9 mouse cellular contexts compared by ENCODE assay signal in the genomic region with DNA sequence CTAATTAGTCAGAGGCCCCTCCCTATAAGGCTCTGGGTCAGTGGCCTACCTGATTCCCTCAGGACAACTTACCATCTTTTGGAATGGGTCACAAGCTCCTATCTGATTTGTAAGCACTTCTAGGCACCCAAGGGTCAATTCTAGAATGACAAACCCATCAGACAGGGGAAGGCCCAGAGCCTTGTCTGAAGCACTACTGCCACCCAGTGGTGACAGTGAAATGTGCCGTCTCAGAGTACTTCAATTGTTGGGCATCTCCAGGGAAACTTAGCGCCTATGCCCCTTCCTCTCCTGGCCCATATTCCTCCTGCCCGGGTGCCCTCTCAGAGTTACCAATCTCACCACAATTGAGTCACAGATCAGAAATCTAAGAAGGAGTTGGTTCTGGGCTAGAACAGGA. TPM values are rescaled to one million over a fixed set of nuclear protein-coding genes. Genes with fewer than 3 reads are reported as not detected.
DNase-seq lines count a peak whose midpoint lies in the region; ATAC-seq and TF ChIP-seq lines count a peak whose summit lies in the region.
"Had no signal": no experiment of that assay in that cellular context is flagged by ENCODE, and none has a peak within 500 bp of the region (broad histone marks: within the 10 kb centered on the region; RNA-seq: fewer than 3 reads in every experiment).

No protein-coding gene starts in this region.

- no peak overlapping the region for H3K4me2 ChIP-seq in embryonic facial prominence, embryonic 15.5 days (replicated peaks)
- no peak overlapping the region for H3K4me2 ChIP-seq in lung, postnatal 0 days (replicated peaks; ENCODE audit: low read depth, low read length)

- H3K27me3 ChIP-seq in embryonic facial prominence, embryonic 15.5 days, result no peaks in the 10 kb centered on the region
- no peaks in the 10 kb centered on the region for H3K27me3 ChIP-seq in lung, postnatal 0 days (replicated peaks; ENCODE audit: insufficient read depth, low read length)

- H3K27ac ChIP-seq in bone marrow, adult 2 months (ENCODE audit: control insufficient read depth, insufficient read depth, low read depth, low read length, poor library complexity), result no peak overlapping the region
- no peak overlapping the region for H3K27ac ChIP-seq in embryonic facial prominence, embryonic 15.5 days (replicated peaks)
- H3K27ac ChIP-seq in layer of hippocampus, adult 2 months, result no peak overlapping the region
- no peak overlapping the region for H3K27ac ChIP-seq in lung, postnatal 0 days (ENCODE audit: low read length)

- 0 out of 2 replicates have a peak, but pooled peaks have one; percentile 52 for ATAC-seq in embryonic facial prominence, embryonic 15.5 days (ENCODE audit: insufficient number of reproducible peaks, low FRiP score, low TSS enrichment, low read depth)
- peak; percentile 55 to 56; a peak in 3 of 4 replicates for ATAC-seq in hematopoietic stem cell, adult 5-6 weeks (replicated peaks in 1 of 2; ENCODE audit: insufficient read depth in 1 of 2, low FRiP score in 2 of 2, low TSS enrichment in 1 of 2, low read depth in 1 of 2, poor library complexity in 2 of 2, severe bottlenecking in 2 of 2)
- peak; percentile 37 for ATAC-seq in lung, postnatal 0 days

- 14% methylated on average over 3 of the region's 3 CpGs for WGBS in bone marrow, adult 2 months
- WGBS in embryonic facial prominence, embryonic 15.5 days, result 23% methylated on average over 3 of the region's 3 CpGs
- WGBS in lung, postnatal 0 days, result 23% methylated on average over 3 of the region's 3 CpGs

- no peak for TF ChIP-seq POLR2A in bone marrow, adult 2 months (IDR thresholded peaks at IDR 0.05; ENCODE audit: borderline replicate concordance, control insufficient read depth, low read depth, low read length)

- H3K36me3 ChIP-seq in embryonic facial prominence, embryonic 15.5 days, result peaks cover 73% of the 10 kb centered on the region
- H3K36me3 ChIP-seq in lung, postnatal 0 days (ENCODE audit: insufficient read depth, low read length), result peaks cover 36% of the 10 kb centered on the region; the same call in 1 of the 2 replicates

- peak; percentile 74 for DNase-seq in ES-CJ7 (ENCODE audit: low read depth, low spot score)
- peak; percentile 77 to 88 for DNase-seq in layer of hippocampus, adult 2 months (ENCODE audit: low spot score in 2 of 2)
- peak; percentile 74 for DNase-seq in lung, postnatal 0 days (ENCODE audit: low spot score)
- peak; percentile 77 for DNase-seq in ovary, postnatal 14 days (ENCODE audit: low spot score)
- peak; percentile 52 to 62 for DNase-seq in thymus, postnatal 36 days

- H3K4me1 ChIP-seq in bone marrow, adult 2 months (ENCODE audit: control insufficient read depth, insufficient read depth, low read length), result peaks cover 1% of the 10 kb centered on the region; the same call in 1 of the 2 replicates
- peaks cover 12% of the 10 kb centered on the region for H3K4me1 ChIP-seq in embryonic facial prominence, embryonic 15.5 days
- peaks cover 6% of the 10 kb centered on the region; the same call in 1 of the 2 replicates for H3K4me1 ChIP-seq in lung, postnatal 0 days (ENCODE audit: insufficient read depth, low read depth, low read length)

- no peak for TF ChIP-seq EP300 in lung, postnatal 0 days (IDR thresholded peaks at IDR 0.05)

- no peak overlapping the region for H3K9ac ChIP-seq in embryonic facial prominence, embryonic 15.5 days
- no peak overlapping the region for H3K9ac ChIP-seq in lung, postnatal 0 days (replicated peaks; ENCODE audit: low read depth)

- peak; percentile 85 for TF ChIP-seq CTCF in bone marrow, adult 2 months (IDR thresholded peaks at IDR 0.05; ENCODE audit: control insufficient read depth, insufficient read depth, low read length)
- peak; percentile 96 for TF ChIP-seq CTCF in layer of hippocampus, adult 2 months (conservative IDR thresholded peaks at IDR 0.05)
- peak; percentile 94 for TF ChIP-seq CTCF in lung, postnatal 0 days (IDR thresholded peaks at IDR 0.05)

- no peaks in the 10 kb centered on the region for H3K9me3 ChIP-seq in embryonic facial prominence, embryonic 15.5 days (replicated peaks)
- no peaks in the 10 kb centered on the region for H3K9me3 ChIP-seq in lung, postnatal 0 days (ENCODE audit: low read length)

- no peak overlapping the region for H3K4me3 ChIP-seq in bone marrow, adult 2 months (replicated peaks; ENCODE audit: control insufficient read depth, low read depth, low read length)
- no peak overlapping the region for H3K4me3 ChIP-seq in embryonic facial prominence, embryonic 15.5 days (replicated peaks)
- no peak overlapping the region for H3K4me3 ChIP-seq in layer of hippocampus, adult 2 months
- no peak overlapping the region for H3K4me3 ChIP-seq in lung, postnatal 0 days (ENCODE audit: low read depth, low read length)

RNA-seq across cellular contexts. Expression of a gene that starts 5.2 kb away (rescaled TPM):
- 18.0 and 29.7 TPM in 2 replicates for polyA plus RNA-seq in bone marrow, adult 2 months (2011; ENCODE audit: insufficient read depth, insufficient read length, low replicate concordance, missing spikeins)
- 53.4 and 57.3 TPM in 2 replicates for polyA plus RNA-seq in embryonic facial prominence, embryonic 15.5 days (2015; fragmentation: Nextera tagmentation; extraction: Ambion mirVana)
- total RNA-seq in hematopoietic stem cell, adult 5-6 weeks (2017), result 18.1 and 28.0 TPM in 2 replicates
- 10 to 100 TPM; 39.0 to 40.4 TPM for total RNA-seq in layer of hippocampus, adult 2 months (2021)
- 37.0 and 37.8 TPM in 2 replicates for polyA plus RNA-seq in lung, postnatal 0 days (2015; fragmentation: Nextera tagmentation; extraction: Ambion mirVana)

RNA-seq across cellular contexts. Expression of a gene that starts 47.3 kb away (rescaled TPM):
- polyA plus RNA-seq in bone marrow, adult 2 months (2011; ENCODE audit: insufficient read depth, insufficient read length, low replicate concordance, missing spikeins), result not detected in 2 replicates
- polyA plus RNA-seq in embryonic facial prominence, embryonic 15.5 days (2015; fragmentation: Nextera tagmentation; extraction: Ambion mirVana), result not detected in 2 replicates
- total RNA-seq in hematopoietic stem cell, adult 5-6 weeks (2017), result not detected in 2 replicates
- not detected for total RNA-seq in layer of hippocampus, adult 2 months (2021)
- not detected in 2 replicates for polyA plus RNA-seq in lung, postnatal 0 days (2015; fragmentation: Nextera tagmentation; extraction: Ambion mirVana)
- polyA plus RNA-seq: heart, embryonic 16.5 days had no signal
